Mouse (Mus musculus): ENCODE measurements around the gene Lingo4. TPM values are rescaled to one million over a fixed set of nuclear protein-coding genes. Genes with fewer than 3 reads are reported as not detected.

Gene Lingo4
- 0.25 and 0.41 TPM in 2 replicates for polyA plus RNA-seq (2012; rRNA removed)

DNA sequence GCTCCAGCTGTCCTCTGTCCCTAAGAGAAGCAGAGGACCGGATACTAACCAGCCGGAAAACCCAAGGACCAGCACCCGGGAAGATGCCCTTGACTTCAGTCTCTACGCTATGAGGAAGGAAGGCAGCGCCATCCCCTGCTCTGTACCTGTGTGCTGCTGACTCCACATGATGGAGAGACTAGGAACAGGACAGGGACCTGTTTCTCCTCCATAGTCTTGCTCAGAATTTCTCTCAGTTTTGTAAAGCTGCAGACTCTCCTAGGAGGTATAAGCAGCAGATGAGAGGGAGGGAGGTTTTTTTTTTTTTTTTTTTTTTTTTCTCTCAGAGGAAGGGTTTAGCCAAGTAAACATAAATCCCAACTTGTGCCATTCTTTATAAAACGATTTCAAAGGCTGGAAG lies at the start of gene Lingo4:
TSS of gene Lingo4 (plus strand) at position 301 of the 400 bp plus-strand sequence.

GRCm38 (mm10) chr3:94362138-94362537 lies 36.2 kb upstream of the Lingo4 start, which contains the start of gene C2cd4d:
Gene C2cd4d, plus strand, starts transcription at chr3:94362438.

DNA sequence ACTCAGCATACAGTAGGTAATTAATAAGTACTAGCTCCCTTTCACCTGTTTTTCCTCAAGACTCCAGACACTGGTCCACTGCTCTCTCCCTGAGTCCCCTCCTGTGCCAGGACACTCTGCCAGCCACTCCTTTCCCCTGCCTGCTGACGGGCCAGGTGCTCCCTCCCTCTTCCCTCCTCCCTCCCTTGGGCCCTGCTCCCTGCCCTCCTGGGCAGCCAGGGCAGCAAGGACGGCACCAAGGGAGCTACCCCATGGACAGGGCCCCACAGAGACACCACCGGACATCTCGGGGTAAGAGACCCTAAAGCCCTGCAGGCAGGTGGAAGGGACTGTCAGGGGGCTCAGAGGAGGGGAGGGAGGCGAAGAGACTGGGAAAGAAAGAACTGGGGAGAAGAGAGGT lies 25.7 kb upstream of the Lingo4 start, which contains the start of gene Rorc:
TSS of gene Rorc (plus strand) at position 154 of the 400 bp plus-strand sequence.

DNA sequence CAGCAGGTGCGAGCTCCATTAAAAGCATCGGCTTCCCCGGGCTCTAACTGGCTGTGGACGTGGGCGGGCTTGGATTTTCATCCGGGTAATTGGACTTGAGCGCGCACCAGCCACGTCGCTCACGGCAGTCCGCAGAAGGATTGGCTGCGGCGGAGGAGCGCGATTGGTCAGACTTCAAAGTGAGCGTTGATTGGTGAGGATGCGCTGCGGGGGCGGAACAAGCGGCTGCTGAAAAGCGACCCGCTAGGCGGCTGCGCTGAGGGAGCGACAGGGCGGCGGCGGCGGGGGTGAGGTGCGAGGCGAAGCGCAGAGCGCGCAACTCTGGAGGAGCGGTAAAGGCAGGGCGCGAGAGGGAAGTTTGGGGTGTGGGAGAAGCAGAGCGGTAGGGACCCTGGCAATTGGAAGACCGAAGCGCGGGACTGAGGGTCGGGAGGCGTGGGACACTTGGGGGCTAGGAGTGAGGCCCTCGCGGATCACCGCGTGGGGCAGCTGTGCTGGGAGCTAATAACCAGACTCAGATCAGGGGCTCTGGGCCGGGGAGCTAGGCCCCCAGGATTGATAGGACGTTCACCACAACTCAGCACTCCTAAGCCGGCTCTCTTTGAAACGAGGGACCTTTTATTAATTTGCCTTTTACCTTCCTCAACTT lies 14.8 kb downstream of the Lingo4 start, which contains the start of gene Tdrkh:
TSS of gene Tdrkh (plus strand) at position 243 of the 649 bp plus-strand sequence.

GRCm38 (mm10) chr3:94442951-94443596 lies 44.8 kb downstream of the Lingo4 start, which contains the start of gene Mrpl9:
Gene Mrpl9, plus strand, starts transcription at chr3:94443318.

DNA sequence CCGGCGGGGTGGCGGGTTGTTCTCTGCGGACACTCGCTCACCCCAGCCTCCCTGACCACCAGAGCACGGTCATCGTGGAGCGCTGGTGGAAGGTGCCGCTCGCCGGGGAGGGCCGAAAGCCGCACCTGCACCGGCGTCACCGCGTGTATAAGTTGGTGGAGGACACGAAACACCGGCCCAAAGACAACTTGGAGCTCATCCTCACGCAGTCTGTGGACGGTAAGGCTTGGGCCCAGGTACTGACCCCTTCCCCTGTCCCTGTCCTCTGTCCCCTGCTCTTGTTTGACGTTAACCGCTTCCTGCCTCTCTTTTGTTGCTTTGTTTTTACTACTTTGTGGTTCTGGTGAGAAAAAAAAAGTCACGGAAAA lies 45.3 kb downstream of the Lingo4 start, which contains the start of gene Oaz3:
TSS of gene Oaz3 (minus strand) at position 319 of the 368 bp plus-strand sequence.

Other genes with a start within 250 kb of the Lingo4 start
- not detected in 2 replicates for gene Gm10696, start 220.3 kb upstream of the Lingo4 start, polyA plus RNA-seq (2012; rRNA removed)
- not detected in 2 replicates for gene Gm5286, start 201.8 kb upstream of the Lingo4 start, polyA plus RNA-seq (2012; rRNA removed)
- gene Gm4778, start 134.5 kb upstream of the Lingo4 start, polyA plus RNA-seq (2012; rRNA removed): not detected in 2 replicates
- 3.6 and 6.6 TPM in 2 replicates for gene Them4, start 88.4 kb upstream of the Lingo4 start, polyA plus RNA-seq (2012; rRNA removed)
- 0.12 and 0.19 TPM in 2 replicates for gene Them5, start 56.4 kb upstream of the Lingo4 start, polyA plus RNA-seq (2012; rRNA removed)
- gene C2cd4d, start 36.1 kb upstream of the Lingo4 start, polyA plus RNA-seq (2012; rRNA removed): 0.28 and 0.48 TPM in 2 replicates
- 0.36 and 0.53 TPM in 2 replicates for gene Rorc, start 25.7 kb upstream of the Lingo4 start, polyA plus RNA-seq (2012; rRNA removed)
- 14.2 and 25.3 TPM in 2 replicates for gene Tdrkh, start 14.8 kb downstream of the Lingo4 start, polyA plus RNA-seq (2012; rRNA removed)
- gene Mrpl9, start 44.8 kb downstream of the Lingo4 start, polyA plus RNA-seq (2012; rRNA removed): 60.7 and 69.7 TPM in 2 replicates
- gene Oaz3, start 45.4 kb downstream of the Lingo4 start, polyA plus RNA-seq (2012; rRNA removed): 0.23 and 0.27 TPM in 2 replicates
- gene Celf3, start 79.8 kb downstream of the Lingo4 start, polyA plus RNA-seq (2012; rRNA removed): 186 and 206 TPM in 2 replicates
- gene Riiad1, start 81.8 kb downstream of the Lingo4 start, polyA plus RNA-seq (2012; rRNA removed): 1.8 and 2.7 TPM in 2 replicates
- 24.1 and 34.7 TPM in 2 replicates for gene Snx27, start 184.2 kb downstream of the Lingo4 start, polyA plus RNA-seq (2012; rRNA removed)
- not detected in 2 replicates for gene Gm10972, start 244.6 kb downstream of the Lingo4 start, polyA plus RNA-seq (2012; rRNA removed)

Measured in central nervous system, embryonic 11.5 days (tissue).